Mouse (Mus musculus) retina, embryonic 14.5 days (tissue): ENCODE results near the gene Casp3.
A peak's percentile ranks its signal among the peaks of the same experiment; 100 is the strongest.

Experiments
- DNase-seq: peaks from one replicate; pipeline ENCODE4 v3.0.0-alpha.2; 2015; ENCODE audit warnings: low spot score

Casp3 gene

DNA sequence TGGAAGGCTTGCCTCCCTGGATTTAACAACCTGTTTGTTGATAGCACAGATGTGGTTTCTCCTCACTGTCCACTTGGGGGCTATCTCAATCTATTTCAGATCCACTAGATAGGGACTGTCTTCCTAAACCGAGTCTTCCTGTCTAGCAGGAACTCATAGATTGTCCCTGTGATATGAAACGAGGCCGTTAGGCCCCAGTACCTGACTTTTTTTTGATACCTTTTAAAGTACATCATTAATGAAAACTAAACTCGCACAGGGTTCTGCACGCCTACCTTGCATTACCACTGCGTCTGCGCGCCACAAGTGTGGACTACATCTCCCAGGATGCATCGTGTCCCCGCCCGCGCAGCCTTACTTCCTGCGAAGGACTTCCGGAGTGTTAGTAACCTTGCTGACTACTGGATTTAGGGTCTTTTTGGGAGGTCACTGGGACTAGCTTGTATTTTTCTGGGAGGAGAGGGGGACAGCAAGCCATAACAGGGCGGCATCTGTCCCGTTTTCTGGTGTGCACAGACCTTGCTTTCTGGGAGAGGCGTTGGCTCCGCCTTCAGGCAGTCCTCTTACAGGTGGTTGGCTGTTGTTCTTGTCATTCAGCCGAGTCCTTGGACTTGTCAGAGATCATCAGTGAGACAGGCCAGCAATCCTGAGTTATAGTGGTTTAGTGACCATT is 69.7 kb downstream of the Casp3 start:
- DNase-seq, result peak; percentile 95
